Mouse (Mus musculus): ENCODE data around the gene Fmod. TPM values are rescaled to one million over a fixed set of nuclear protein-coding genes. Genes with fewer than 3 reads are reported as not detected.

The Fmod gene
- polyA plus RNA-seq, 1 experiment from 2014 or later = 7.0 TPM

DNA sequence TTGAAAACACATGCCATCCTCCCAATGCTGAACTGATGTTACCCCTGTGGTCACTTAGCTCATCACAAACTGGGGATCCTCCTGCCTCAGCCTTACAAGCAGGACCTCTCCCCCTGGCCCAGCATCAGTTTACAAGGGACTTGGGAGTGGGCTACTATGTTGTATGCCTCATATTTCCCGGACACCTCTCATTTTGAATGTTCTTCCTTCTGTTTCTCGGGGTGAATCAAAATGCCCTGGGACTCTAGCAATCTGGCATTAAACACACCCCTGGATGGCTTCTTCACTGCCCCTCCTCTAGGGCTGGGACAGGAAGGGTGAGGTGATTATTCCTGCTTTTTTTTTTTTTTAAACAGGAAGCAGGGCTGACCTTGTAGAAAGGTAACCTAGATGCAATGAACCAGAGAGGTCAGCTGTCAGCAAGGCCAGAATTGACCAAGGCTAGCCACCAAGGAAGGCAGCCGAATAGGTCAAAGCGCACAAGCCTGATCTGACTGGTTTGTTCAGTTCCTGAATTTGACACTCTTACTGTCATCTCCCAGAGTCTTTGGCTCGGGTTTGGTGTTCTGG, 43.9 kb downstream of the Fmod start:
- ATAC-seq (ENCODE audit: low FRiP score) = no peak
- H3K4me2 ChIP-seq (replicated peaks; ENCODE audit: low read depth, low read length) = no peak overlapping the region
- no peak overlapping the region for H3K4me3 ChIP-seq (ENCODE audit: low read depth, low read length)
- H3K4me1 ChIP-seq (replicated peaks; ENCODE audit: control insufficient read depth, insufficient read depth, low read length) = peaks cover 2% of the 10 kb centered on the region; the same call in 1 of the 2 replicates
- H3K36me3 ChIP-seq (ENCODE audit: control insufficient read depth, insufficient read depth, low read length) = no peaks in the 10 kb centered on the region
- 86% methylated on average over 5 of the region's 5 CpGs for WGBS
- no peak overlapping the region for H3K9ac ChIP-seq (ENCODE audit: low read depth, low read length)
- no peaks in the 10 kb centered on the region for H3K27me3 ChIP-seq (ENCODE audit: control insufficient read depth, insufficient read depth, low read length)
- H3K27ac ChIP-seq (ENCODE audit: low read depth, low read length) = no peak overlapping the region
- DNase-seq (ENCODE audit: low spot score) = no peak
- no peaks in the 10 kb centered on the region for H3K9me3 ChIP-seq (ENCODE audit: control insufficient read depth, low read length)

DNA sequence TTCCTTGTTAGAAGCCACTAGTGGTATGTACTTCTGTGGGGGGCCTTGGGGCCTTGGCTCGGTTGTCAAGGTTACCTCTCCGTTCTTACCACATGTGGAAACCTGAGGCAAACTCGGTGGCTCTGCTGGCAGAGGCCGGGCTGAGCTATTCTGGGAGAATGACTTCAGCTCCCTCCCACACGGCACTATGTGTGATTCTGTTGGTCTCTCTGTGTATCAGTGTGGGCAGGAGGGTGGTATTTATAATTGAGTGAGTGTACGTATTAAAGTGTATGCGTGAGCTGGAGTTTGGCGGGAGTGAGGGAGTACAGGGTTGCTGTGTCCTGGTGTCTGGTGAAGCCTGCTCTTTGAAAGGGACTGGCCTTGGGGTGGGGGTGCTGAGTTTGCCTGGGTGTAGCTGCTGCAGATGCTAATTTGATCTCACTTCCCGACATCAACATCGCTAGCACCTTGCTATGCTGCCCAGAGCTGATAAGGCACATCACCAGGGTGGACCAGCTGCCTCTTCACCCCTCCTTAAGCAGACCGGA, 46.0 kb downstream of the Fmod start:
- Histone ChIP-seq H3K27me3 (ENCODE audit: control insufficient read depth, insufficient read depth, low read length) (no peaks in the 10 kb centered on the region), H3K4me1 (replicated peaks; ENCODE audit: control insufficient read depth, insufficient read depth, low read length) (peaks cover 8% of the 10 kb centered on the region; the same call in 1 of the 2 replicates)
- WGBS = 60% methylated on average over 11 of the region's 11 CpGs

DNA sequence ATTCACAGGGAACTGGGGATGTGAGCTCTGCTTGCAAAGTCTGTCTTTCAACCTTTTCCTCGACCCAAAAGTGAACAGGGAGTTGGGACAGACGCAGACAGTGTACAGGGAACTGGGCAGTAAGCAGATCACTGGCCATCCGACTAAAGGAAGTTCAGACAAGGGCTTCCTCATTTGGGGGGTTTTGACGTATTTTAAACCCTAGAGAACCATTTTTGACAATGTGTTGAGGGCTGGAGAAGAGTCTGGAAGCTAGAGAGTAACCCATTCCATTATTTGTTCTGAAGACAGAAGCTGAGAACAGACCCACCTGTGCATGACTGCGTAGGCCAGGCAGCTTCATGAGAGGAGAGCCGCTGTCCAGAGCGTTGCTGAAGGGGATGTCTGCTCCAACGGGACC, 46.6 kb downstream of the Fmod start:
- Histone ChIP-seq H3K4me3 (ENCODE audit: low read depth, low read length) (no peak overlapping the region), H3K36me3 (ENCODE audit: control insufficient read depth, insufficient read depth, low read length) (no peaks in the 10 kb centered on the region), H3K27me3 (ENCODE audit: control insufficient read depth, insufficient read depth, low read length) (no peaks in the 10 kb centered on the region), H3K27ac (ENCODE audit: low read depth, low read length) (no peak overlapping the region), H3K9ac (ENCODE audit: low read depth, low read length) (no peak overlapping the region), H3K4me1 (replicated peaks; ENCODE audit: control insufficient read depth, insufficient read depth, low read length) (peaks cover 8% of the 10 kb centered on the region; the same call in 1 of the 2 replicates), H3K4me2 (replicated peaks; ENCODE audit: low read depth, low read length) (no peak overlapping the region), H3K9me3 (ENCODE audit: control insufficient read depth, low read length) (no peaks in the 10 kb centered on the region)
- WGBS = 88% methylated on average over 8 of the region's 8 CpGs
- DNase-seq (ENCODE audit: low spot score) (no peak), ATAC-seq (ENCODE audit: low FRiP score) (no peak)

More for the DNA sequence above, 46.0 kb downstream of the Fmod start:
- Histone ChIP-seq H3K4me2 (replicated peaks; ENCODE audit: low read depth, low read length) (no peak overlapping the region), H3K27ac (ENCODE audit: low read depth, low read length) (no peak overlapping the region), H3K9me3 (ENCODE audit: control insufficient read depth, low read length) (no peaks in the 10 kb centered on the region), H3K36me3 (ENCODE audit: control insufficient read depth, insufficient read depth, low read length) (no peaks in the 10 kb centered on the region), H3K4me3 (ENCODE audit: low read depth, low read length) (no peak overlapping the region), H3K9ac (ENCODE audit: low read depth, low read length) (no peak overlapping the region)
- DNase-seq (ENCODE audit: low spot score) = no peak
- ATAC-seq (ENCODE audit: low FRiP score) = no peak

DNA sequence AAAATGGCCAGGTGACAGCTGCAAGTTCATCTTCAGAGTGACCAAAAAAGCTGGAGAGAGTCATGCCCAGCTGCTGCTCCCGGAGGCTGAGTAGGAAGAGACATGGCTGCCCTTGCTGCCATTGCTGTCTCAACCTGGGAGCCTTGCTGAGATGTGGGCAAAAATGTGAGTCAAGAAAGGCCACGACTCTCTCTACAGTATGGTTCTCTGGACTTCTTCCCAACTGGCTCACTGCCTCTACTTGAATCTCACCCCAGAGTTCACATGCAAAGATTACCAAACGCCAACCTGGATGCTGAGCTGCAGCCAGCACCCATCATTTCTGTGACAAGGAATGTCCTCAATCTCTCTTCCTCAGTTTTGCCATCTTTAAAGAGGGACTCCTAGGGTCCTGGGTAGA, 47.1 kb downstream of the Fmod start:
- 88% methylated on average over 3 of the region's 3 CpGs for WGBS
- no peak for ATAC-seq (ENCODE audit: low FRiP score)
- no peak for DNase-seq (ENCODE audit: low spot score)

DNA sequence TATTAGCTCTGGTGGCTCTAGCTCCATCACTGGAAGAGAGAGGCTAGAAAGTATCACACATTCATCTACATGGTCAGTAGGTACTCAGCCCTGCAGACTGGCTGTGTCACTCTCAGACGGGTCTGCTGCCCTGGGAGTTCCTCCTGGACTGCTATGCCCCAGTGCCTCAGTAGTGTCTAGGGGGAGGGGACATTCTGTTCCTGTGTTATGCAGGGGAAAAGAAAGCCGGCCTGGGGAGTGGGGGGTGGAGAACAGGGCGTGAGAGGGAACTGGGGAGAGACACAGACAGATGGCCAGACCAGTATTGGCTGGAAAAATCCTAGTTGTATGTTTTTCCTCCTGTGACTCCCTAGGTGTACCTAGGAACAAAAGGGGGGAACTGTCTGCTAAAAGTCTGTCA, 49.0 kb downstream of the Fmod start:
- Histone ChIP-seq H3K27me3 (ENCODE audit: control insufficient read depth, insufficient read depth, low read length) (no peaks in the 10 kb centered on the region), H3K4me1 (replicated peaks; ENCODE audit: control insufficient read depth, insufficient read depth, low read length) (peaks cover 6% of the 10 kb centered on the region; the same call in 1 of the 2 replicates), H3K27ac (ENCODE audit: low read depth, low read length) (no peak overlapping the region), H3K4me2 (replicated peaks; ENCODE audit: low read depth, low read length) (no peak overlapping the region), H3K9me3 (ENCODE audit: control insufficient read depth, low read length) (no peaks in the 10 kb centered on the region), H3K9ac (ENCODE audit: low read depth, low read length) (no peak overlapping the region), H3K4me3 (ENCODE audit: low read depth, low read length) (no peak overlapping the region), H3K36me3 (ENCODE audit: control insufficient read depth, insufficient read depth, low read length) (no peaks in the 10 kb centered on the region)
- DNase-seq (ENCODE audit: low spot score) (no peak), ATAC-seq (ENCODE audit: low FRiP score) (peak; percentile 35; the same call in 1 of the 2 replicates)
- 9% methylated on average over 3 of the region's 3 CpGs for WGBS

More for the DNA sequence above, 47.1 kb downstream of the Fmod start:
- Histone ChIP-seq H3K27ac (ENCODE audit: low read depth, low read length) (no peak overlapping the region), H3K4me1 (replicated peaks; ENCODE audit: control insufficient read depth, insufficient read depth, low read length) (peaks cover 8% of the 10 kb centered on the region; the same call in 1 of the 2 replicates), H3K9me3 (ENCODE audit: control insufficient read depth, low read length) (no peaks in the 10 kb centered on the region), H3K36me3 (ENCODE audit: control insufficient read depth, insufficient read depth, low read length) (no peaks in the 10 kb centered on the region), H3K4me2 (replicated peaks; ENCODE audit: low read depth, low read length) (no peak overlapping the region), H3K4me3 (ENCODE audit: low read depth, low read length) (no peak overlapping the region), H3K9ac (ENCODE audit: low read depth, low read length) (no peak overlapping the region), H3K27me3 (ENCODE audit: control insufficient read depth, insufficient read depth, low read length) (no peaks in the 10 kb centered on the region)

DNA sequence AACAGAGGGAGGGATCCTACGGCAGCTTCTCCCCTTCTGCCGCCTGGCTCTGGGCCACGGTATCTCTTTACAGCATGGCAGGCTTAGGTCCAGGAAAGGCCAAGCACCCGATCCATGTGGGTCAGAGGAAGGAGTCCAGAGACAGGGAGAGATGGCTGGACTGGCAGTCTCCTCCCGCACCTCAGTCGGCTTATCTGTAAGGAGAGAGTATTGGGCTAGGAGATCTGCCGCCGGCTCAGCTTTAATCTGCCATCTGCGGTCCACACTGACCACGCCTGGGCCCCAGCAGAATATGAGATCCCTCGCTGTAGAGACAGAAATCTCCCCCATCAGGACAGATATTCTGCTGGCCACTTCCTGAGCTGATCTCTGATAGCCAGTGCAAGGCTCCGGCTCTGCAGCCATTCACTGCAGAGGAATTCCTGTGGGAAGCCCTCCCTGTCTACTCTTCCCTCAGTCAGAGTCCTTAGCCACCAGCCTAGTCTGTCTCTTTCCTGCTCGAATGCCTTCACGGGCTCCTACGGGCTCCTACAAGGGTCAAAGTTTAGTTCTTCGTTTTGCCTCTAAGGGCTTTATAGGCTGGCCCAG, 49.9 kb downstream of the Fmod start:
- H3K4me2 ChIP-seq (replicated peaks; ENCODE audit: low read depth, low read length) = no peak overlapping the region
- ATAC-seq (ENCODE audit: low FRiP score) (no peak), DNase-seq (ENCODE audit: low spot score) (no peak)
- H3K4me1 ChIP-seq (replicated peaks; ENCODE audit: control insufficient read depth, insufficient read depth, low read length) = peaks cover 6% of the 10 kb centered on the region; the same call in 1 of the 2 replicates
- 52% methylated on average over 16 of the region's 16 CpGs for WGBS
- no peak overlapping the region for H3K4me3 ChIP-seq (ENCODE audit: low read depth, low read length)
- peak overlapping the region; percentile 40; the same call in 1 of the 2 replicates for H3K27ac ChIP-seq (ENCODE audit: low read depth, low read length)
- no peaks in the 10 kb centered on the region for H3K36me3 ChIP-seq (ENCODE audit: control insufficient read depth, insufficient read depth, low read length)
- no peaks in the 10 kb centered on the region for H3K9me3 ChIP-seq (ENCODE audit: control insufficient read depth, low read length)
- H3K9ac ChIP-seq (ENCODE audit: low read depth, low read length) = peak overlapping the region; percentile 44; the same call in 1 of the 2 replicates
- no peaks in the 10 kb centered on the region for H3K27me3 ChIP-seq (ENCODE audit: control insufficient read depth, insufficient read depth, low read length)

DNA sequence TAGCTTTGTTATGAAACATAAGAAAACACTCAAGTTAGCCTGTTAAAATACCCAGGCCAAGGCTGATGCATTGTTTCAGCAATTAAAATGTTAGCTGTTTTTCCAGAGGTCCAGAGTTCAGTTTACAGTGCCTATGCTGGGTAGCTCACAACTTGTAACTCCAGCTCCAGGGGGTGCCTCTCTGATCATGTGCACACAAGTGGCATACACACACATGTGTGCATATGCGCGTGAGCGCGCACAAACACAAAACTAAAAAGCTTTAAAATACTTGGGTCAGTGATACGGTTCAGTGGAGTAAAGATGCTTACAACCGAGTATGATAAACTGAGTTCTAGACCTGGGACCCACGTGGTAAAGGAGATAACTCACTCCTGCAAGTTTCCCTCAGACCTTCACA, 52.0 kb downstream of the Fmod start:
- 94% methylated on average over 7 of the region's 7 CpGs for WGBS
- ATAC-seq (ENCODE audit: low FRiP score) = no peak

DNA sequence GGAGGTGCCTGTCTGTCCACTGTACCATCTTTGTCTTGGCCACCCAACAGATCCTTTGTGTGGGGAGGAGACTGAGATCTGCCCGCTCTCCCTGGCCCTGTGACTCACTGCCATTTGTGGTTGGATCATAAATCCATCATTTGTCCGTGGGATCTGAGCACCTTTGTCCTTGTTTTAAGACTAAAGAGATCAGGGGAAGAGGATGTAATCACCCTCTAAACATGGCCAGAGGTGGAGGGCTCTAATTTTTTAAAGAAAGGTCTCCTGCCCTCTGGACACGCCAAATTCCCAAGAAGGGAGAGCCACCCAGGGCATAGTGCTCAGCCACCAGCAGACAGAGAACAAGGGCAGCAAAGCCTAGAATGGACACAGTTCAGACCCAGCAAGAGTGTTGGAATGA, 54.8 kb downstream of the Fmod start:
- H3K4me1 ChIP-seq (replicated peaks; ENCODE audit: control insufficient read depth, insufficient read depth, low read length) = peaks cover 8% of the 10 kb centered on the region
- H3K27ac ChIP-seq (ENCODE audit: low read depth, low read length) = no peak overlapping the region
- ATAC-seq (ENCODE audit: low FRiP score) (no peak), DNase-seq (ENCODE audit: low spot score) (no peak)
- WGBS = 93% methylated on average over 3 of the region's 3 CpGs
- no peaks in the 10 kb centered on the region for H3K9me3 ChIP-seq (ENCODE audit: control insufficient read depth, low read length)
- H3K4me2 ChIP-seq (replicated peaks; ENCODE audit: low read depth, low read length) = no peak overlapping the region
- no peaks in the 10 kb centered on the region for H3K36me3 ChIP-seq (ENCODE audit: control insufficient read depth, insufficient read depth, low read length)
- no peak overlapping the region for H3K4me3 ChIP-seq (ENCODE audit: low read depth, low read length)
- no peak overlapping the region for H3K9ac ChIP-seq (ENCODE audit: low read depth, low read length)
- no peaks in the 10 kb centered on the region for H3K27me3 ChIP-seq (ENCODE audit: control insufficient read depth, insufficient read depth, low read length)

More for the DNA sequence above, 52.0 kb downstream of the Fmod start:
- Histone ChIP-seq H3K4me1 (replicated peaks; ENCODE audit: control insufficient read depth, insufficient read depth, low read length) (peaks cover 10% of the 10 kb centered on the region), H3K9me3 (ENCODE audit: control insufficient read depth, low read length) (no peaks in the 10 kb centered on the region), H3K27me3 (ENCODE audit: control insufficient read depth, insufficient read depth, low read length) (no peaks in the 10 kb centered on the region), H3K4me3 (ENCODE audit: low read depth, low read length) (no peak overlapping the region), H3K4me2 (replicated peaks; ENCODE audit: low read depth, low read length) (no peak overlapping the region), H3K36me3 (ENCODE audit: control insufficient read depth, insufficient read depth, low read length) (no peaks in the 10 kb centered on the region), H3K9ac (ENCODE audit: low read depth, low read length) (no peak overlapping the region), H3K27ac (ENCODE audit: low read depth, low read length) (no peak overlapping the region)
- no peak for DNase-seq (ENCODE audit: low spot score)

DNA sequence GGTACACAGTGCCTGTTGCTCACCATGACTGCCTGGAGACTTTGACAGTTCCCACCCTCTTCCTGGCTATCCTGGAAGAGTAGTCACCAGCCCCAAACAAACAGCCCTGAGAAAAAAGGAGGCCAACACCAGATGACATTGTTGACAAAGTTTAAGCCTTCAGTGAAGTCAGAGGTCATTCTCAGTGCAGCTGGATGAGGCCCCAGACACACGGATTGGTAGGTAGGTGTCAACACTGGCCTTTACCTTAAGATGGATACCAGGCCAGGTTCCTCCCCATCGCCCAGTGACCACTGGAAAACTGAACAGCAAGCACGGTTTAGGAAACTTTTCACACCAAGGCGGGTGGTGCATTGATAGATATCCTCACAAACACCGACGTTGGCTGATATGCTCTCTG, 55.3 kb downstream of the Fmod start:
- Histone ChIP-seq H3K27ac (ENCODE audit: low read depth, low read length) (peak overlapping the region; percentile 74; the same call in 1 of the 2 replicates), H3K4me2 (replicated peaks; ENCODE audit: low read depth, low read length) (peak overlapping the region; percentile 83), H3K9me3 (ENCODE audit: control insufficient read depth, low read length) (no peaks in the 10 kb centered on the region), H3K36me3 (ENCODE audit: control insufficient read depth, insufficient read depth, low read length) (no peaks in the 10 kb centered on the region), H3K4me3 (ENCODE audit: low read depth, low read length) (peak overlapping the region; percentile 38; the same call in 1 of the 2 replicates), H3K4me1 (replicated peaks; ENCODE audit: control insufficient read depth, insufficient read depth, low read length) (peaks cover 5% of the 10 kb centered on the region), H3K27me3 (ENCODE audit: control insufficient read depth, insufficient read depth, low read length) (no peaks in the 10 kb centered on the region), H3K9ac (ENCODE audit: low read depth, low read length) (peak overlapping the region; percentile 69)
- DNase-seq (ENCODE audit: low spot score) (no peak), ATAC-seq (ENCODE audit: low FRiP score) (no peak)
- WGBS = 32% methylated on average over 6 of the region's 6 CpGs

Measured in hindbrain, embryonic 11.5 days (tissue).